Comparison of ENCODE assay signal across 19 mouse cellular contexts in genomic region chr17:67919959-67920358, GRCm38 (mm10).
DNase-seq lines count a peak whose midpoint lies in the region; ATAC-seq lines count a peak whose summit lies in the region.
"Had no signal": no experiment of that assay in that cellular context is flagged by ENCODE, and none has a peak within 500 bp of the region (broad histone marks: within the 10 kb centered on the region; RNA-seq: fewer than 3 reads in every experiment).

No protein-coding gene starts in this region.

- no peaks in the 10 kb centered on the region for H3K9me3 ChIP-seq in lung, embryonic 15.5 days
- H3K9me3 ChIP-seq in megakaryocyte, embryonic 14.5 days: peaks cover 42% of the 10 kb centered on the region
- H3K9me3 ChIP-seq: embryonic facial prominence, embryonic 10.5 days; embryonic facial prominence, embryonic 12.5 days; forebrain, embryonic 13.5 days; forebrain, embryonic 15.5 days had no signal

- no peaks in the 10 kb centered on the region for H3K36me3 ChIP-seq in lung, embryonic 15.5 days
- no peaks in the 10 kb centered on the region for H3K36me3 ChIP-seq in megakaryocyte, embryonic 14.5 days (replicated peaks; ENCODE audit: low read length)
- H3K36me3 ChIP-seq: forebrain, embryonic 15.5 days had no signal

- ATAC-seq in lung, embryonic 15.5 days (ENCODE audit: borderline replicate concordance, extremely low read depth, low FRiP score, low TSS enrichment): 0 out of 2 replicates have a peak, but pooled peaks have one; percentile 55
- no peak for ATAC-seq in megakaryocyte, adult 5-6 weeks (ENCODE audit: poor library complexity, severe bottlenecking)
- ATAC-seq: activated CD4-positive, CD25-positive, alpha-beta regulatory T cell, adult 4 months; forebrain, embryonic 13.5 days; forebrain, embryonic 15.5 days had no signal

- no peaks in the 10 kb centered on the region for H3K27me3 ChIP-seq in lung, embryonic 15.5 days
- no peaks in the 10 kb centered on the region for H3K27me3 ChIP-seq in megakaryocyte, embryonic 14.5 days (replicated peaks)
- H3K27me3 ChIP-seq: embryonic facial prominence, embryonic 12.5 days; forebrain, embryonic 13.5 days; forebrain, embryonic 15.5 days had no signal

- 69% methylated on average over 7 of the region's 7 CpGs for WGBS in lung, embryonic 15.5 days

- no peak overlapping the region for H3K4me2 ChIP-seq in lung, embryonic 15.5 days
- H3K4me2 ChIP-seq: embryonic facial prominence, embryonic 12.5 days; forebrain, embryonic 13.5 days; forebrain, embryonic 15.5 days had no signal

- H3K4me1 ChIP-seq in lung, embryonic 15.5 days: 0 out of 2 replicates have a peak, but pooled peaks cover 3% of the 10 kb centered on the region
- no peaks in the 10 kb centered on the region for H3K4me1 ChIP-seq in megakaryocyte, embryonic 14.5 days
- H3K4me1 ChIP-seq: embryonic facial prominence, embryonic 12.5 days; forebrain, embryonic 13.5 days; forebrain, embryonic 15.5 days had no signal

- H3K4me3 ChIP-seq in lung, embryonic 15.5 days: no peak overlapping the region
- H3K4me3 ChIP-seq in megakaryocyte, embryonic 14.5 days (replicated peaks): peak overlapping the region; percentile 10
- H3K4me3 ChIP-seq: embryonic facial prominence, embryonic 10.5 days; embryonic facial prominence, embryonic 12.5 days; forebrain, embryonic 13.5 days; forebrain, embryonic 15.5 days had no signal

- DNase-seq in lung, postnatal 4 days: no peak
- peak; percentile 51 for DNase-seq in R1 (ENCODE audit: low read depth, low spot score)
- DNase-seq in layer of hippocampus, adult 9-10 months (ENCODE audit: low spot score): no peak
- DNase-seq: adrenal gland, adult 8-10 months; adrenal gland, postnatal 14 days; adrenal gland, postnatal 36 days; cerebellum, adult 11-12 months; cerebellum, adult 2 months; cerebellum, adult 9-10 months; cerebellum, postnatal 10 days; cerebellum, postnatal 25 days had no signal

- no peak overlapping the region for H3K27ac ChIP-seq in lung, embryonic 15.5 days
- H3K27ac ChIP-seq: embryonic facial prominence, embryonic 10.5 days; embryonic facial prominence, embryonic 12.5 days; forebrain, embryonic 13.5 days; forebrain, embryonic 15.5 days had no signal

- no peak overlapping the region for H3K9ac ChIP-seq in lung, embryonic 15.5 days
- H3K9ac ChIP-seq: embryonic facial prominence, embryonic 12.5 days; forebrain, embryonic 13.5 days; forebrain, embryonic 15.5 days had no signal
